Mouse (Mus musculus) embryo, embryonic 11 days (tissue): ENCODE data around the gene Gm21974.
"Not testable (repeated sequence)": the region's sequence is repeated elsewhere in the genome, so short reads cannot be mapped to it uniquely, and the experiment has no call there.

ENCODE experiments used
- DNase-seq: peaks from one replicate; pipeline ENCODE4 v3.0.0-alpha.2; 2015

Gene Gm21974

GRCm38 (mm10) chr7:127895442-127895841, at the start of gene Gm21974, which contains the start of gene Vkorc1:
Gm21974 (minus strand) TSS chr7:127895454.
Vkorc1 (minus strand) TSS chr7:127895617.
- peak; percentile 95 for DNase-seq

DNA sequence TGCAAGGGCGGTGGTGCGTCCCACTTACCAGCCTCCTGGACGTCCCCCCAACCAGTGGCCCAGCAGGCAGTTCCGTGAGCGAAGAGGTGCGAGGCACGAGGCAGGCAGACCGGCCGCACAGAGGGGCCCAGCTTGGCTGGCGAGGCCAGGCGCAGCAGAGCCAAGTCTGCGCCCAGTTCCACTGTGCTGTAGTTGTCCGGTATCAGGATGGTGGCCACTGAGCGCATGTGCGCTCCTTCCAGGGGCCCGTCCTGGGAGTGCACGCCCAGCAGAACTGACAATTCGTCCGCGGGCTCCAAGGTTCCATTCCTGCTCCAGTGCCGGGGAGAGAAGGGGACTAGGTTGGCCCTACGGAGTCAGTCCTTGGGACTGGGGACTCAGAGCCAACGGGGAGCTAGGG, 49.4 kb upstream of the Gm21974 start:
- DNase-seq: peak; percentile 49

- DNase-seq: not testable (repeated sequence)
Observed at GRCm38 (mm10) chr7:127942097-127942496, 46.8 kb upstream of the Gm21974 start.

DNA sequence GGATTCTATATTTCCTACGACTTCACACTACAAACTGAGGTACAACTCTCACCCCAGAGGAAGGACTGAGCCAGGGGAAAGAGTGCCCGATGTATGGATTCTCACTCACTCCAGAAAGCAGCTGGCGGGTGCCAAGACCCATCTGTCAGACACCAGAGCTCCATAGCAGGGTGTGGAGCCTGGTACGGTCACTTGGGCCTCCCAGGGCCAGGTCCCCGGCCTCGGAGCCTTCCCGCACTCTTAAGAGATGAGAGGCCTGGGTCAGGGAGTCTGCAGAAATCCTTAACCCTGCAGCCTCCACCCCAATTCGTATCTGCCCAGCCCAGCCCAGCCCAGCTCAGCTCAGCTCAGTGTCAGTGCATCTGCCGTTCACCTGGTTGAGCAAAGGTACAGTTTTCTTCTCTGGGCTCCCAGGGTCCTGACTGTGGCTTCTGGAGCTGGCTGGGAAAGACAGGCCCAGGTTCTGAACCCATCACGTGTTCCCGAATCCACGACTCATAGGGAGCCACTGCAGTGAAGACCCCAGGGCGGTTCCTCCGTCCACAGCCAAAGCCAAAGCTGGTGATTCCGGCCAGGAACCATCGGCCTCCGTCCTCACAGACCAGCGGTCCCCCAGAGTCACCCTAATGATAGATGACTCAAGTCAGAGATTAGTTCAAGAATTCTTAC, 41.1 kb upstream of the Gm21974 start:
- no peak for DNase-seq

DNA sequence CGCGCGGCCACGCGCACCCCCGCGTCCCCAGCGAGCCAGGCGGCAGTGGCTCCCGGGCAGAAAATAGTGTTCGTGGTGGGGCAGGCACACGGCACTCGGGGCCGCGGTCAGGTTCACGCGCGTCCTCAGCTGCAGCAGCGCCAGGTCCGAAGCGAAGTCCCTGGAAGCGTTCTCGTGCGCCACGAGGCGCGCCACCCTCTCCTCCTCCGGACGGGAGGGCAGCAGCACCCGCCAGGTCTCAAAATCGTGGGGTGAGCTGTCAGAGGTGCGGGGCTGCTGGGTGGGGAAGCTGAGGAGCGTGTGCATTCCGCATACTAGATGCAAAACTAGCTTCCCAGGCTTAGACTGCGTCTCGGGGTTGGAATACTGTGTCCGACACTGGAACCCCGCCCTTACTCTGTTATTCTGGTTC, 40.5 kb upstream of the Gm21974 start:
- DNase-seq: no peak

DNA sequence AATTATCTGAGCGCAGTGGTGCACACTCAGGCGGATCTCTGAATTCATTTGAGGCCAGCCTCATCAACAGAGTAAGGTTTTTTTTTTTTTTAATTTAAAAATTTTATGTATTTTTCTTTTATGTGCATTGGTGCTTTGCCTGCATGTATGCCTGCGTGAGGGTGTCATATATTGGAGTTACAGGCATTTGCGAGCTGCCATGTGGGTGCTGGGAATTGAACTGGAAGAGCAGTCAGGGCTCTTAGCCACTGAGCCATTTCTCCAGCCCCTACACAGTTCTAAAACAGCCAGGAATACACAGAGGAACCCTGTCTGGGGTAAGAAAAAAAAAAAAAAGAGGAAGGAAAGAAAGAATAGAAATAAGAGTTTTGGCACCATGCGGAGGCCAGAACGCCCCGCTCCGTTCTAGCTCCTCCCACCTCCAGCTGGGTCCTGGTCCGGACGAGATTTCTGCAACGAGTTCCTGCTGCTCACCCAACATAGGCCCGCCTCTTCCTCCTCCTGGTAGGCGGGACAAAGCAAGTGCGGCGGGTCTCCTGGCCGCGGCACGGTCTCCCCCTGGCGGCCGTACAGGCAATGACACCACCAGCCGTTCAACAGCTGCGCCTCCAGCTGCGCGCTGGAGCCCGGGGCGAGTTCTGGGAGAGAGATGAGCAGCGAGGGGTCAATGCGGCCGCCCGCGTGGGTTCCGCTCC, 39.9 kb upstream of the Gm21974 start:
- peak; percentile 96 for DNase-seq

DNA sequence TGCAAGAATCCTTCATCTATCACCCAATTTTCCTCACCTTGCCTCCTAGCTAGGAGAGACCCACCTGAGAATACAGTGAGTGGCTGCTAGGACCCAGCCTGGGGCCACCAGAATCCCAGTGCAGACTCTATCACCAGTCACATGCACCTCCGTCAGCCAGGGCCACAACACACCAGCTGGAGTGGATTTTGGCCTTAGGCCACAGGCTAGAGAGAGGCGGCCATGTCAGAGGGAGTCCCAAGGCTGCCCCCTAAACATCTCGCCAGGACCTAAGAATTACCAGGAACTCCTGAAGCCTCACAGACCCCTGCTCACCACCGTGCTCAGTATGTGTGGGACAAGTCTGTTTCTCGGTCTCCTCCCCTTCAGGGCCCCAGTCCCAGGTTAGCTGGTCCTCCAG, 38.8 kb upstream of the Gm21974 start:
- DNase-seq: no peak

DNA sequence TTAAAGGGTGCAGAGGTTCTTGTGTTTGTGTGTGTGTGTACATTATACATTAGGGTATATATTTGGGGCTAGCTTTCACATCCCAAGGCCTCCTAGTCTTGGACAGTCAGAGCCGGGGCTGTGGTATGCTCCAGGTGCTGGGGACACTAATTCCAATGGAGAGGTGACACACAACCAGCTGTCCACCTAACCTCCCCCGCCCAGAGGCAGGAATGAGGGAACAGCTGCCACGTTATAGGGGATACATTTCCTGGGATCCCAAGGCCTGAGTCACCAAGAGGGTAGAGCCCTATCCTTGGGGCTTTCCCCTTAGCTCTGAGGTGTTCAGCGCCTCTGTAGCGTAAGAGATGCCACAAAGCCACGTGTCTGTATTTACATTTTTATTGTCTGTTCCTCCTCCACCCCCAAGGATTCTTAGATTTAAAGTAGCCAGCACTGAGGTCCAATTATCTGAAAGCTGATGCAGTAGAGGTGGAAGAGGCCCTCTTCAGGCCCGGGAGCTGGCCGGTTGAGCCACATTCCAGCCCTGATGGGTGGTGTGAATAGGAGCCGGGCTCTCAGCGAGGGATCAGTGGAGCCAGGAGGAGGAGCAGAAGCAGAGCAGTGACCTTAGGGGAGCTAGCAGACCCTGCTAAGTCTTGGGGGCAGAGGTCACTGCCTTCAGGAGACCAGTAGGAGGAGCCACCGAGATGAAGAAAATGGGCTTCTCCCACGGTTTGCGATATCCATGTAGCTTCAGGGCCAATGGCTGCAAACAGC, 37.2 kb upstream of the Gm21974 start:
- DNase-seq: peak; percentile 64

DNA sequence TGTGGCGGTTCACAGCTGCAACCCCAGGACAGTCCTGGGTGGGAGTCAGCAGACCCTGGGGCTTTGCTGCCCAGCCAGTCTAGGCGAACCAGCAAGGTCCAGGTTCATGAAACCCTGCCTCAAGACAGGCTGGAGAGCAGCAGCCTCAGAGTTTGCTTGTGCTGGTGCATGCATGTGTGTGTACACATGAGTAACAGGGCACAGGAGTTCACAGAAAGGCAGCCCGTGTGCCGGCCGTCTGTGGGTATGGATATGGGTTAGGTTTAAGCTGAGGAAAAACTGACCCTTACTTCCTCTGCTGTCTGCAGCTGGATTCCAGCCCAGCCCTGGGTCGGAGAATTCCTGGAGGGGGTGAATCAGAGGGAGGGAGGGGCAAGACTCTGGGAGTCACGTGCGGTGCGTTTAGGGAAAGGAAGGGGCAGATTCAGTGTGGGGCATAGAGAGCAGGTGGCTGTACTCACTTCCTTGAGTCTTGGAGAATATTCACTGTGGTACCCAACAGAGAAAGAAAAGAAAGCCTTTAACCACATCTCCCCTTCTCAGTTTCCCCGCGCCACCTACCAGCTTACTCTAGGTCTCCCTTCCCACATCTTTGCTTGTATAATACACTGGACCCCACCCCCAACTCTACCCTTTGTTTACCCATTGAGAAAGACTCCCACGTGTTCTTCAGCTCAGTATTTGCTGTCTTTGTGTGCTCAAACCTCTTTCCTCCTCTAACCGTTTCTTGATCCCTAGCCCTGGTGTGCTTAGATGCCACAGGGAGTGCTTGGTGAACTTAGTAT, 36.3 kb upstream of the Gm21974 start:
- DNase-seq: peak; percentile 30

GRCm38 (mm10) chr7:127930636-127931035, 35.4 kb upstream of the Gm21974 start:
- no peak for DNase-seq

GRCm38 (mm10) chr7:127929923-127930322, 34.7 kb upstream of the Gm21974 start, which contains the start of gene Prss8:
Prss8 (minus strand) TSS chr7:127930104.
- peak; percentile 21 for DNase-seq

DNA sequence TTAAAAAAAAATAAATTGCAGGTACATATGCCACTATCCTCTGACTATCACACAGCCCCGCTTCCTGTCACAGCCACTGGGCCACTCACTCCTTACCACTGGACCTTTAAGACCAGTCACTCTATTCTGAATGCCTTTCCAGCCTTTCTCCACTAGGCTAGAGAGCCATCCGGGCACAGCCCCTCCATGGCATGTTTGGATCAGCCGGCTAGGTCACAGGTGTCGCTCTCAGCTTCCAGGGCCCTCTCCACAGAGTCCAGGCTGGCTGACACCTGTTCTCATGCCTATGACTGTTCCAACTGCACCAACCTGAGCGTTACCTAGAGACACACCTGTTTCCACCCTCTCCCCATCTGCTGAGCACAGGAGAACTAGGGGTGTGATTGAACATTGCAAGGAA, 33.3 kb upstream of the Gm21974 start:
- DNase-seq: no peak

- no peak for DNase-seq
Observed at GRCm38 (mm10) chr7:127927726-127928125, 32.5 kb upstream of the Gm21974 start.

DNA sequence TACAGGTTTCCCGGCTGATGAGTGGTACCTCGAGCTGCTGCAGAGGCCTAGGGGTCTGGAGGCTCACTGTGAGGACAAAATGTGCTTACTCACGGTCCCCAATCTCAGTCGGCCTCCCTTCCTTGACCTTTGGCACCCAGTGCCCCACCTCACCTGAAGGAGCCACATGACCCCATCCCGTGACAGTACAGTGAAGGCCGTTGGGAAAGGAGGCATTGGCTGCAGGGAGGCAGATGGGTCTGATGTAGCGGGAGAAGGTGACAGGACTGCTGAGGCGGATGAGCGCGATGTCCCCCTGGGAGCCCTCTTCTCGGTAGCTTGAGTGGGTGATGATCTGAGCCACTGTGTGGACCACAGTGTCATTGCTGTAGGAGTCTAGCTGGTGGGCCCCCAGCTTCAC, 31.6 kb upstream of the Gm21974 start:
- DNase-seq: no peak

DNA sequence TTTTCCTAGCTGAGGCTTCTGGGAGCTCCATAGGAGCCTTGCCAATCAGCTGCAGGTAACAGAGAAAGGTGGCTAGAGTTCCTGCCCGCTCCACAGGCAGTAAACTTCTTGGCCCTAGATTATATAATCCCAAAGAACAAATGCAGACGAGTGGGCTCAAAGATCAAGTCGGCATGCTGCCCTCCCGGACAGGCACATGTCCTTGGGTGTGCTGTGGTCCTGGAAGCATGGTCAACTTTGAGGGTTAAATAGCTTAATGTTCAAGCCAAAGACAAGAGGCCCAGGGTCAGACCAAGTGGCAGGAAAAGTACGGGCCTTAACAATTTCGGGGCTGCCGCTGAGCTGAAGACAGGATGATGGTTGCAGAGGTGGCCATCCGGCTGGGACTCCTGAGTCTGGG, 30.8 kb upstream of the Gm21974 start:
- DNase-seq: no peak

- DNase-seq: no peak
Observed at GRCm38 (mm10) chr7:127925252-127925651, 30.0 kb upstream of the Gm21974 start.

DNA sequence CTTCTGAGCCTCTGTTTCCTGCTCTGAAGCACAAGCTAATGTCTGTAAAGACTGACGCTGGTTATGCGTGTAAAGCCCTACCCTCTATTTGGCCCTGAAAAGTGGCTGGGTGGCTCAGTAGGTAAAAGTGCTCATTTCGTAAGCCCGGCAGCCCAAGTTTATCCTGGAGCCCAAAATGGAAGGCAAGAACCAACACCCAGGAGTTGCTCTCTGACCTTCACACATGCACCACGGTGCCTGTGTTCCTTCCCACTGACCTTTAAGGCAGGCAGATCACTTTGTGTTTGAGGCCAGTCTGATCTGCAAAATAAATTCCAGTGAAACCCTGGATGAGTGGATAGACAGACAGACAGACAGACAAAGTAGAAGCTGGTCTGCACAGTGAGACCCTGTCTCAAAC, 28.5 kb upstream of the Gm21974 start:
- no peak for DNase-seq

- no peak for DNase-seq
Observed at GRCm38 (mm10) chr7:127922451-127923275, 27.4 kb upstream of the Gm21974 start.

- DNase-seq: no peak
Observed at GRCm38 (mm10) chr7:127921516-127921915, 26.3 kb upstream of the Gm21974 start.

GRCm38 (mm10) chr7:127919290-127919689, 24.0 kb upstream of the Gm21974 start:
- no peak for DNase-seq

DNA sequence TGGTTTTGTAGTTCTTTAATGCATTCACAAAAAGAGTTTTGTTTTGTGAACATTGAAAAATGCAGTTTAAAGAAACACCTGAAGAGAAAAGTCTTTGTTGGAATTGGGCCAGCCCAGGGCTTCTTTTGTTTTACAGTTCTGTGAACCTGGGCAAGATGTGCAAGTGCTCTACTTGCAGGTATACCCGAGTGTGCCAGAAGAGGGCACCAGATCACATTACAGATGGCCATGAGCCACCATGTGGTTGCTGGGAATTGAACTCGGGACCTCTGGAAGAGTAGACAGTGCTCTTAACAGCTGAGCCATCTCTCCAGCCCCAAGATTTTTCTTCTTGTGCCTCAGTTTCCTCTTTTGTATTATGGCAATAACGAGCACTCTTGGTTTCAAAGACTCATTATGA, 22.9 kb upstream of the Gm21974 start:
- DNase-seq: peak; percentile 49

GRCm38 (mm10) chr7:127915293-127915692, 20.0 kb upstream of the Gm21974 start:
- no peak for DNase-seq
